Mouse (Mus musculus) intestine, embryonic 16.5 days (tissue): ENCODE data around the gene Baz2b. TPM values are rescaled to one million over a fixed set of nuclear protein-coding genes. Genes with fewer than 3 reads are reported as not detected.

Experiments
- ATAC-seq: fragments of 200-750 bp; cut with Nextera tagmentation; 2 replicates; pipeline ENCODE4 v1.8.0; 2017; ENCODE audit warnings: moderate TSS enrichment, moderate library complexity
- H3K27ac ChIP-seq: fragments of 300-500 bp; sonication (generic); 2 replicates; pipeline ENCODE4 v1.5.1; 2014; ENCODE audit warnings: mild to moderate bottlenecking, low read length
- H3K27me3 ChIP-seq: fragments of 300-500 bp; sonication (generic); replicated peaks from 2 replicates; pipeline ENCODE4 v1.6.1; 2014; ENCODE audit warnings: low read length, control low read depth, mixed read lengths; ENCODE audit not compliant: control insufficient read depth, insufficient read depth
- H3K36me3 ChIP-seq: fragments of 300-500 bp; sonication (generic); 2 replicates; pipeline ENCODE4 v1.6.1; 2014; ENCODE audit warnings: low read length, control low read depth; ENCODE audit not compliant: control insufficient read depth, insufficient read depth
- H3K4me1 ChIP-seq: fragments of 300-500 bp; sonication (generic); 2 replicates; pipeline ENCODE4 v1.6.1; 2014; ENCODE audit warnings: low read length, control low read depth, mixed read lengths; ENCODE audit not compliant: control insufficient read depth, insufficient read depth
- H3K4me2 ChIP-seq: fragments of 300-500 bp; sonication (generic); 2 replicates; pipeline ENCODE4 v1.6.1; 2014; ENCODE audit warnings: low read depth, low read length, control low read depth
- H3K4me3 ChIP-seq: fragments of 300-500 bp; sonication (generic); 2 replicates; pipeline ENCODE4 v1.5.1; 2014; ENCODE audit warnings: mild to moderate bottlenecking, low read length
- H3K9ac ChIP-seq: fragments of 300-500 bp; sonication (generic); 2 replicates; pipeline ENCODE4 v1.6.1; 2014; ENCODE audit warnings: low read depth, low read length
- H3K9me3 ChIP-seq: fragments of 300-500 bp; sonication (generic); 2 replicates; pipeline ENCODE4 v1.6.1; 2016; ENCODE audit warnings: low read length, control low read depth; ENCODE audit not compliant: control insufficient read depth
- WGBS: fragments of 180-500 bp; shearing (Covaris S2); extraction: QIAGEN DNeasy Blood & Tissue Kit; methylation state at CpG from one replicate; pipeline ENCODE4 v1.1.7; 2014; 5-methylcytosine and 5-hydroxymethylcytosine counted together
- polyA plus RNA-seq: library from polyadenylated mRNA; unstranded; fragments of >200 nt; fragmentation: Nextera tagmentation; extraction: Ambion mirVana; gene quantifications from 2 replicates; pipeline ENCODE4 v1.2.1, GENCODE M21; 2015

Gene Baz2b
- polyA plus RNA-seq, 1 experiment from 2014 or later: 42.3 TPM

- WGBS: 83% methylated on average over 6 of the region's 6 CpGs
- no peaks in the 10 kb centered on the region for H3K27me3 ChIP-seq
- no peak overlapping the region for H3K4me2 ChIP-seq
- peaks cover 5% of the 10 kb centered on the region; the same call in 1 of the 2 replicates for H3K36me3 ChIP-seq
- H3K9ac ChIP-seq: no peak overlapping the region
- no peak for ATAC-seq
- no peaks in the 10 kb centered on the region for H3K9me3 ChIP-seq
- H3K4me1 ChIP-seq: peaks cover 3% of the 10 kb centered on the region; the same call in 1 of the 2 replicates
- no peak overlapping the region for H3K4me3 ChIP-seq
- no peak overlapping the region for H3K27ac ChIP-seq
Observed at GRCm38 (mm10) chr2:59975772-59976171, 233.9 kb downstream of the Baz2b start.

GRCm38 (mm10) chr2:59973962-59974361 lies 235.7 kb downstream of the Baz2b start:
- Histone ChIP-seq H3K36me3 (peaks cover 5% of the 10 kb centered on the region; the same call in 1 of the 2 replicates), H3K4me3 (no peak overlapping the region), H3K27ac (no peak overlapping the region), H3K27me3 (no peaks in the 10 kb centered on the region), H3K9me3 (no peaks in the 10 kb centered on the region), H3K9ac (no peak overlapping the region), H3K4me2 (no peak overlapping the region), H3K4me1 (no peaks in the 10 kb centered on the region)
- no peak for ATAC-seq
- 85% methylated on average over 5 of the region's 5 CpGs for WGBS

- H3K4me1 ChIP-seq: no peaks in the 10 kb centered on the region
- no peak overlapping the region for H3K4me2 ChIP-seq
- no peaks in the 10 kb centered on the region for H3K9me3 ChIP-seq
- H3K27me3 ChIP-seq: no peaks in the 10 kb centered on the region
- H3K4me3 ChIP-seq: no peak overlapping the region
- peaks cover 7% of the 10 kb centered on the region; the same call in 1 of the 2 replicates for H3K36me3 ChIP-seq
- H3K27ac ChIP-seq: no peak overlapping the region
- ATAC-seq: no peak
- 74% methylated on average over 4 of the region's 4 CpGs for WGBS
- H3K9ac ChIP-seq: no peak overlapping the region
Observed at GRCm38 (mm10) chr2:59973104-59973641, 236.5 kb downstream of the Baz2b start.

- H3K9ac ChIP-seq: no peak overlapping the region
- no peak for ATAC-seq
- H3K9me3 ChIP-seq: no peaks in the 10 kb centered on the region
- no peak overlapping the region for H3K4me2 ChIP-seq
- 76% methylated on average over 9 of the region's 9 CpGs for WGBS
- no peaks in the 10 kb centered on the region for H3K27me3 ChIP-seq
- H3K27ac ChIP-seq: no peak overlapping the region
- H3K4me3 ChIP-seq: no peak overlapping the region
- H3K36me3 ChIP-seq: peaks cover 7% of the 10 kb centered on the region; the same call in 1 of the 2 replicates
- H3K4me1 ChIP-seq: no peaks in the 10 kb centered on the region
Observed at GRCm38 (mm10) chr2:59970511-59970910, 239.1 kb downstream of the Baz2b start.

- Histone ChIP-seq H3K9ac (no peak overlapping the region), H3K27me3 (no peaks in the 10 kb centered on the region), H3K4me3 (no peak overlapping the region), H3K9me3 (no peaks in the 10 kb centered on the region), H3K27ac (no peak overlapping the region), H3K36me3 (0 out of 2 replicates have a peak, but pooled peaks cover 3% of the 10 kb centered on the region), H3K4me1 (no peaks in the 10 kb centered on the region), H3K4me2 (no peak overlapping the region)
- no peak for ATAC-seq
- 88% methylated on average over 10 of the region's 10 CpGs for WGBS
Observed at GRCm38 (mm10) chr2:59969099-59969498, 240.5 kb downstream of the Baz2b start.

GRCm38 (mm10) chr2:59968593-59968992 lies 241.0 kb downstream of the Baz2b start:
- no peaks in the 10 kb centered on the region for H3K9me3 ChIP-seq
- no peak overlapping the region for H3K4me3 ChIP-seq
- H3K4me2 ChIP-seq: no peak overlapping the region
- no peak for ATAC-seq
- 0 out of 2 replicates have a peak, but pooled peaks cover 3% of the 10 kb centered on the region for H3K36me3 ChIP-seq
- H3K9ac ChIP-seq: no peak overlapping the region
- H3K27ac ChIP-seq: no peak overlapping the region
- H3K27me3 ChIP-seq: no peaks in the 10 kb centered on the region
- 84% methylated on average over 7 of the region's 7 CpGs for WGBS
- no peaks in the 10 kb centered on the region for H3K4me1 ChIP-seq

GRCm38 (mm10) chr2:59966454-59966853 lies 243.2 kb downstream of the Baz2b start:
- no peaks in the 10 kb centered on the region for H3K9me3 ChIP-seq
- no peak overlapping the region for H3K4me2 ChIP-seq
- H3K9ac ChIP-seq: no peak overlapping the region
- 89% methylated on average over 6 of the region's 6 CpGs for WGBS
- no peak for ATAC-seq
- no peak overlapping the region for H3K4me3 ChIP-seq
- no peak overlapping the region for H3K27ac ChIP-seq
- peaks cover 7% of the 10 kb centered on the region for H3K36me3 ChIP-seq
- no peaks in the 10 kb centered on the region for H3K4me1 ChIP-seq
- no peaks in the 10 kb centered on the region for H3K27me3 ChIP-seq

GRCm38 (mm10) chr2:59963011-59963410 lies 246.6 kb downstream of the Baz2b start:
- WGBS: 69% methylated on average over 5 of the region's 5 CpGs
- H3K27ac ChIP-seq: no peak overlapping the region
- peaks cover 3% of the 10 kb centered on the region; the same call in 1 of the 2 replicates for H3K4me1 ChIP-seq
- H3K4me3 ChIP-seq: no peak overlapping the region
- peaks cover 4% of the 10 kb centered on the region for H3K36me3 ChIP-seq
- H3K4me2 ChIP-seq: no peak overlapping the region
- H3K9me3 ChIP-seq: no peaks in the 10 kb centered on the region
- H3K9ac ChIP-seq: no peak overlapping the region
- no peak for ATAC-seq
- no peaks in the 10 kb centered on the region for H3K27me3 ChIP-seq

- ATAC-seq: no peak
- H3K4me3 ChIP-seq: no peak overlapping the region
- no peak overlapping the region for H3K9ac ChIP-seq
- H3K9me3 ChIP-seq: no peaks in the 10 kb centered on the region
- H3K4me1 ChIP-seq: peaks cover 3% of the 10 kb centered on the region; the same call in 1 of the 2 replicates
- 82% methylated on average over 4 of the region's 4 CpGs for WGBS
- H3K27me3 ChIP-seq: no peaks in the 10 kb centered on the region
- H3K4me2 ChIP-seq: no peak overlapping the region
- H3K36me3 ChIP-seq: peaks cover 4% of the 10 kb centered on the region
- no peak overlapping the region for H3K27ac ChIP-seq
Observed at GRCm38 (mm10) chr2:59962579-59962978, 247.1 kb downstream of the Baz2b start.

GRCm38 (mm10) chr2:59960495-59960772 lies 249.2 kb downstream of the Baz2b start:
- Histone ChIP-seq H3K36me3 (peaks cover 4% of the 10 kb centered on the region), H3K9ac (no peak overlapping the region), H3K4me1 (peaks cover 3% of the 10 kb centered on the region; the same call in 1 of the 2 replicates), H3K27ac (no peak overlapping the region), H3K9me3 (no peaks in the 10 kb centered on the region), H3K4me2 (no peak overlapping the region), H3K4me3 (no peak overlapping the region), H3K27me3 (no peaks in the 10 kb centered on the region)
- no peak for ATAC-seq
- WGBS: 99% methylated on average over 2 of the region's 2 CpGs
